Mouse (Mus musculus): ENCODE measurements around the gene Scube3.

Scube3 gene

GRCm38 (mm10) chr17:28141771-28142699, at the start of gene Scube3:
TSS of gene Scube3 (plus strand) at chr17:28142141.
- no peak for DNase-seq (ENCODE audit: low read depth, low spot score)

DNA sequence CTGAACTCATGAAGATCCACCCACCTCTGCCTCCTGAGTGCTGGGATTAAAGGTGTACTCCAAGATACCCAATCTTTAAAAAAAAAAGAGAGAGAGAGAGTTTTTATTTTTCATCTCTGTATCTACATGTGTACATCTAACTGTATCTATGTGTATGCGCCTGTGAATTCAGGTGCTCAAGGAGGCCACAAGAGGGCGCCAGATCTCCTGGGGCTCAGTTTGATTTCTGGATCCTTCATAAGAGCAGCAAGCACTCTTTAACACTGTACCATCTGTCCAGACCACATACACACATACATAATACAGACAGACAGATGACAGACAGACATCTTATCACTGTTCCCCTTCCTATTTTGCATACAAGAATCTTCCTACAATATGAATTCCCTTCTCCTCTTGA, 49.6 kb upstream of the Scube3 start:
- DNase-seq (ENCODE audit: low read depth, low spot score) = no peak

GRCm38 (mm10) chr17:28093837-28094236, 48.1 kb upstream of the Scube3 start:
- DNase-seq (ENCODE audit: low read depth, low spot score) = no peak

- no peak for DNase-seq (ENCODE audit: low read depth, low spot score)
These were observed 45.5 kb upstream of the Scube3 start for GRCm38 (mm10) chr17:28096418-28096817.

DNA sequence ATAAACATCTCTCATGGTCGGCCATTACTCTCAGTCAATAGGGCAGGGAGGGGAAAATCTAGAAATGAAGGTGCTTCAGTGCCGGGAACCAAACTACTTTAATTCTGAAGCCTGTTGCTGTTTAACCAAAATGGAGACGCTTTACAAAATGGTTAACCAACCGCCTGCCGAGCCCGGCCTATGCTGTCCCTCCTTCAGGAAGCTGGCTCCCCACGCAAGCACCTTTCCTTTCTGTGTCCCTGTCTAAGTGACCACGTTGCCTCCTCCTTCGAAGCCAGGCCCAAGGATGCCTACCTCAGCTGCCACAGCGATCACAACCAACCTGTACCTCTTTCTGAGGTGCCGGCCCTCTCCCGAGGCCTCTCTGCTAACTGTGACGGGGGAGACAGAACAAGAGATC, 44.6 kb upstream of the Scube3 start:
- DNase-seq (ENCODE audit: low read depth, low spot score) = no peak

- DNase-seq (ENCODE audit: low read depth, low spot score) = no peak
These were observed 42.9 kb upstream of the Scube3 start for GRCm38 (mm10) chr17:28099086-28099485.

GRCm38 (mm10) chr17:28100669-28101068, 41.3 kb upstream of the Scube3 start:
- DNase-seq (ENCODE audit: low read depth, low spot score) = no peak

DNA sequence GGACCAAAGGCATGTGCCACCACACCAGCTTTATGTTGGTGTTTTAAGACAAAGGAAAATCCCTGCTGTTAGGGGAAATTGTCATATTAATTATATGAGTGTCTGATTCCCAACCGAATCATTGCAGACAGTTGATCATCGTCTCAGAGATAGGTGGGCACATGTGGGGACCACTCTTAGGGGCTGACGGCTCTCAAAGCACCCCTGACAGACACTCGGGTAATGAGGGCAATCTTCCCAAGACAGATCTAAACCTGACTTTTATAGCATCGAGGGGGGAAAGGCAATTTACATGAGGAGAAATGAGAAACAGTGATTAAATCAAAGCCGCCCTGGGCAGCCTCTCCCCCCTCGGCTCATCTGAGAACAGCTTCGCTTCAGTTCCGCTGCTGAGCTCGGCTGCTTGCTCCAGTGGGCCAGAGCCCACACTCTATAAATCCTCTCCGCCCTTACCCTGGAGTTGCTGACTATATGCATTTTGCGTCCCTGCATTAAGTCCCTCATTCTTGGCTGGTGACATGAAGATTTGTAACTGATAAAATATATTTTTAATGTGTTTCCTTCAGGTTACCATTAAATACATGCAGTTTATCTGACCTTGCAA, 40.6 kb upstream of the Scube3 start:
- no peak for DNase-seq (ENCODE audit: low read depth, low spot score)

DNA sequence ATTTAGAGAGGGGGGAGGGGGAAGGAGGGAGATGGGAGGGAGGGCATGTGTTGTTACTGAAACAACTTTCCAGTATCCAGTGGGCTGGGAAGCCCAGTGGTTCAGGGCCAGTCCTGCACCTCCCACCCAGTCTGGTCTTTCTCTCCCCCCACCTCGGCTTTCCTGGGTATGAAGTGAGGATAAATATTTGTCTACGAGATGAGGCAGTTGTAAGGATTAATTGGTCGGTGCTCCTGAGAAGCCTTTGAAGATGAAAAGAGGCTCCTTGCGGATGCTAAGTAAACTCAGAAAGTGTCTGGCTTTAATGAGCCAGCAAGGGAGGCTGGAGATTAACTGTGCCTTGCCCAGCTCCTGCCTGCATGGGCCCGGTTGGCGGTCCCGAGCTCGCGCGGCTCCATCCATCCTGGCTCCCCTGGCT, 40.0 kb upstream of the Scube3 start:
- DNase-seq (ENCODE audit: low read depth, low spot score) = no peak

DNA sequence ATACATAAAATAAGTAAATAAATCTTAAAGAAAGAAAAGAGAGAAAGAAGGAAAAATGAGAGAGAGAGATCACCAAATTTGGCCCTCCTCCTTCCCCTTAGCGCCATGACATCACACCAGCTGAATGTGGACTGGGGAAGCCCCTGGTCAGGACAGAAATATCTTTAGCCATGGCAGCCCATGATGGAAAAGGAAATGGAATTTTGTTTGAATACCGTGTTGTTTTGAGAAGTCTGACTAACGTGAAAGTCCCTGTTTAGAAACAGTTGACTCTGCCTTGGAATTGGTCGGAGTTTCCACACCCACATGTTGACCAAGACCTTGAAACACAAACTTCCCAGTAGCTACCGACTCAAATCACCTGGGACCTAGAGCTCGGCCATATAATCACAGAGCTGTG, 37.5 kb upstream of the Scube3 start:
- DNase-seq (ENCODE audit: low read depth, low spot score) = no peak

- no peak for DNase-seq (ENCODE audit: low read depth, low spot score)
These were observed 35.6 kb upstream of the Scube3 start for GRCm38 (mm10) chr17:28106352-28106751.

DNA sequence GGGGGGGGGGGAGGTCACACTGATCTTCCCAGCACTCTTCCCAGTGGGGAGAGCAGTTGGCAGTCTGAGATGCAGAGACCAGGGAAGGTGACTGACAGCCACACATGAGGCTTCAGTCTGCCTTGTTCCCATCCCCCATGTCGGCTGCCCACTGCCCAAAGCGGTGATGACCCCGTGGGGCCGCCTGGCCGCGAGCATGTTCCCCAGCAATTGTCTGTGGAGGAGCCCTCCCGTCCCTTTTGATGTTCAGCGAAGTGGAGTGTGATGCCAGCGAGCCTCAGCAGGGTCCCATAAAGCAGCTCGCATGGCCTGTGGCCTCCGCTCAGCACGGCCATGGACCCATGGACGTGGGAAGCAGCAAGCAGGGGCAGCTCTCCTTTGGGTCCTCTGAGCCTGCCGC, 34.7 kb upstream of the Scube3 start:
- no peak for DNase-seq (ENCODE audit: low read depth, low spot score)

- no peak for DNase-seq (ENCODE audit: low read depth, low spot score)
These were observed 29.7 kb upstream of the Scube3 start for GRCm38 (mm10) chr17:28112266-28112665.

- peak; percentile 22 for DNase-seq (ENCODE audit: low read depth, low spot score)
These were observed 25.6 kb upstream of the Scube3 start for GRCm38 (mm10) chr17:28116335-28116734.

DNA sequence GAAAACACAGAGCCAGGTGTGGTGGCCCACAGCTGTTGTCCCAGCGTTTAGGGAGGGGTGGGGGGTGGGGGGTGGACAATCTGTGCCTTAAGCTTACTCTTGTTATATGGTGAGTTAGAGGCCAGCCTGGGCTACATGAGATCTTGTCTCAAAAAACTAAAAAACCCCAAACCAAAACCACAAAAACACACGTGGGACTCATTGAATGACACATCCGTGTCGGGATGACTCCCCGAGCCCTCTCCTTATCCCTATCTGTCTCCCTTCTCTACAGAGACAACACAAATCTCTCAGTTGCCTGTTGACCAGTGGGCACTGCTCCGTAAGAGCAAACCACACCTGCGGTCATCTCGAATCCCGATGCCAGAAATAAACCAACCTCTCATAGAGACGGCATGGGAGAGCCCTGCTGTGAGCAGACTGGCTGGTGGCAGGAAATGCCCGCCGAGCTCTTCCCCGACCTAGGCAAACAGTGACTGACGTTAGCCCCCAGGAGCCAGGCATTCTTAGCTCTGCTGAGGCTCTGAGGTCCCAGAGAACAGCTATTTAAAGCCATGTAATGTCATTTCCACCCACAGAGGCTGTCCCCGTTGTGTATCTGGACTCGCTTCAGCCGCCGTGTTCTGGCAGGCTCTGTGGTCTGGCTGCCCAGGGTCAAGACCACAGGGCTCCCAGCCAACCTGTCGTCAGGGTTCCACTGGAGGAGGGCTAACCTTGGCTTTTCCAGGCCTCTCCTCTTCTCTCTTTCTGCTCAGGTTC, 24.3 kb upstream of the Scube3 start:
- peak; percentile 37 for DNase-seq (ENCODE audit: low read depth, low spot score)

- DNase-seq (ENCODE audit: low read depth, low spot score) = peak; percentile 7
These were observed 21.5 kb upstream of the Scube3 start for GRCm38 (mm10) chr17:28120460-28120859.

- DNase-seq (ENCODE audit: low read depth, low spot score) = no peak
These were observed 19.0 kb upstream of the Scube3 start for GRCm38 (mm10) chr17:28122949-28123348.

- DNase-seq (ENCODE audit: low read depth, low spot score) = no peak
These were observed 18.3 kb upstream of the Scube3 start for GRCm38 (mm10) chr17:28123627-28124026.

DNA sequence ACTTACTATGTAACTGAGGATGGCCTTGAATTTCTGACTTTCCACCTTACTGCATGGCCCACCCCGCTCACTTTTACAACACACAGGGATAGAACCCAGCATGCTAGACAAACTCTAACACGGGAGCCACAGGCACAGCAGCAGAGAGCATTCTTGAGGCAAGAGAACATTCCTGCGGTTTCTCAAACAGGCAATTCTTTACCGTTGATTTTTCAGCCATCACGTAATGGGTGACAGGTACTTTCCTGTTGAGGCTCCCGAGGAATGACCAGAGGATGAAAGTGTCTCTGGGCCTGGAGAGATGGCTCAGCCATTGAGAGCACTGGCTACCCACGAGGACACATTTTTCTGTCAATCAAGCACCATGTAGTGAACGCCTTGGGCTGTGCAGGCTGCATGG, 17.6 kb upstream of the Scube3 start:
- DNase-seq (ENCODE audit: low read depth, low spot score) = no peak

- no peak for DNase-seq (ENCODE audit: low read depth, low spot score)
These were observed 12.1 kb upstream of the Scube3 start for GRCm38 (mm10) chr17:28129796-28130195.

DNA sequence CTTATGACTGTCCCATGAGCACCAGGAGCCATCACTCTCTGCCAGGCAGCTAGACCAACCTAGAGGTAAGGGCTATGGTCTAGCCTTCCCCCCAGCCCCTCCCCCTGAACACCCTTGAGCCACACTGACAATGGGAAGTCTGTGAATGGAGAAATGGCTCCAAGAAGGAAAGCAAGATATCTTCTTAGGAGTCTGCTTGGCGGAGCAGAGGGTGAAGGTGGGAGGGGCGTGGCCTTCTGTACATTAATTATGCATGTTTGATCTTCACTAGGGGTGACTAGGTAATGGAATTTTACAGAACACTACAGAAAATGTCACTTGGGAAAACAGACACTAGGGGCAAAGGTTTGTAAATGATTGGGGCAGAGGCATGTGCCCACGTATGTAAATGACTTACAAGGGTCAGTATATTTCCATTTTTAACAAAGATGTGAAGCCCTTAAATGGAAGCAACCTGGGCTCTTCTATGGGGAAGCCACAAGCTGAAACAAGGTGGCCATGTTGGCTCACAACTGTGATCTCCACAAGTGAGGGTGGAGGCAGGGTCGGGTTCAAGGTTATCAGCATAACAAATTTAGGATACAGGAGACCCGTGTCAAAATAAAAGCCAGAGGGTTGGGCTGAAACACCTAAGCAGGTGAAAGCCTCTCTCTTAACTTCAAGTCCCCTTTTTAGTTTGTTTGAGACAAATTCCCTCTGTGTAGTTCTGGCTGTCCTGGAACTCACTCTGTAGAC, 11.4 kb upstream of the Scube3 start:
- DNase-seq (ENCODE audit: low read depth, low spot score) = no peak

GRCm38 (mm10) chr17:28131156-28131555, 10.8 kb upstream of the Scube3 start:
- DNase-seq (ENCODE audit: low read depth, low spot score) = no peak

Data from brain, adult 2 months (tissue).